Mouse (Mus musculus): Measurements from ENCODE around the gene Cdh22.

Cdh22 gene

DNA sequence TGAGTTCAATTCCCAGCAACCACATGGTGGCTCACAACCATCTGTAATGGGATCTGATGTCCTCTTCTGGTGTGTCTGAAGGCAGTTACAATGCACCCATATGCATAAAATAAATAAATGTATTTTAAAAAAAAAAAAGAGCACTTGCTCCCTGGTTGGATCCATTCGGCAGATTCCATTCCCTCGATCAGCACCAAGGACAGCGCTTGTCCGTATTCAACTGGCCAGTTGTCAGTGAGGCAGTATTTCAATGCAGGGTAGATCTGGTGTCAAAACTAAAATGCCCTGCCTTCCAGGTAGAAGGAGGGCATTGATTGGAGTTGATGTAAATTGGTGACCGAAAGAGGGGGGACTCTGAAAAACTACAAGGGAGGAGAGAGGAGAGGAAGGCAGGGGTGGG is 74.2 kb downstream of the Cdh22 start:
- DNase-seq (ENCODE audit: extremely low read depth, low read depth, low spot score) = no peak

GRCm38 (mm10) chr2:165159055-165159688 is 75.5 kb downstream of the Cdh22 start:
- no peak for DNase-seq (ENCODE audit: extremely low read depth, low read depth, low spot score)

DNA sequence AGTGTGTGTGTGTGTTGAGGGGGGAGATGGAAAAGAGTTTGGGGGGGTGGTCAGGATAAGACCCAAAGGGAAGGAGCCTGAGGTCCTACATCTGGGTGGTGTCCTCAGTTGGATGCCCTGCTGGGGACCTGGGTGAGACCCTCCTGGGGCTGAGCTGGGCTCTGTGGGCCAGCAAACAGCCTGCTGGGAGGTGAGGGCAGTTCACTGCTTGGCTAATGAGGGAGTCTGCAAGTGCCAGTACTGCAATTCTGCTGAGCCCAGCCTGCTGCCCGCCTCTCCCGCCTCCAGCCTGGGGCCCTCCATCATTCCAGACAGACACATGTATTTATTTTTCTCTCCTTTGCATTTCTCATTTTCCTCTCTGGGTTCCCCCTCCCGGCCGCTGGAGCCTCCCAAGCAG is 76.3 kb downstream of the Cdh22 start:
- DNase-seq (ENCODE audit: extremely low read depth, low read depth, low spot score) = no peak

DNA sequence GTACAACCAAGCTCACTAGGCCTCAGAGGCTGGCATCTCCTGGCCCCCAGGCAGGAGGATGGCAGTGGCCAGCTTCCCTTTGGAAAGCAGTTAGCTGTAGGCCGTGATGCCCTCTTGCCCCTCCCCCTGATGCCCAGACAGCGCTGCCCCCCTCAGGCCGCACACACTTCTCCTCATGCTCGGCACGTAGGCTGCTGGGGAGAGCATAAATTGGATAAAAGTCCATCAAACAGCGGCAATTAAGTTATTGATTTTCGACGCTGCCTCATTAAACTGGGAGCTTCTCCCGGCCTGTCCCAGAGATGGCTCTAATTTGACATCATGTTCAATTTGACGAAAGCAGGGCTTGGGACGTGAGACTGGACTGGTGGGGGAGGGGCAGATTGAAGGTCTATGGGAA is 76.8 kb downstream of the Cdh22 start:
- no peak for DNase-seq (ENCODE audit: extremely low read depth, low read depth, low spot score)

GRCm38 (mm10) chr2:165153006-165153405 is 81.6 kb downstream of the Cdh22 start:
- no peak for DNase-seq (ENCODE audit: extremely low read depth, low read depth, low spot score)

DNA sequence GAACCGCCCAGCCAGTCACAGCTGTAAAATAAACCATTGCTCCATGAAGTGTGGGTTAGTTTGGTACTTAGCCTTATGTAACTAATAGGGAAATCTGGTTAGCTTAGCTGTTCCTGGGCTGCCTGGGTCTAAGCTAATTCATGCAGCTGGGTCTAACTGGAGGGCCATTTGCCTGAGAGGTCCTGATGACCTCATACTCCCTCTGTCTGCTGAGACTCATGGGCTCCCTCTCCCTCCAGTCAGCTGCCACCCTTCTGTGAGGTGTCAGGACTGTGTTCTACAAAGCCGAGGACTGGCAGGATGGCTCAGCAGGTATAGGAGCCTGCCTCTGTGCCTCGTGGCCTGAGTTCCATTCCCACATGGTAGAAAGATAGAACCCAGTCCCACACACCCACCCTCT is 84.9 kb downstream of the Cdh22 start:
- no peak for DNase-seq (ENCODE audit: extremely low read depth, low read depth, low spot score)

DNA sequence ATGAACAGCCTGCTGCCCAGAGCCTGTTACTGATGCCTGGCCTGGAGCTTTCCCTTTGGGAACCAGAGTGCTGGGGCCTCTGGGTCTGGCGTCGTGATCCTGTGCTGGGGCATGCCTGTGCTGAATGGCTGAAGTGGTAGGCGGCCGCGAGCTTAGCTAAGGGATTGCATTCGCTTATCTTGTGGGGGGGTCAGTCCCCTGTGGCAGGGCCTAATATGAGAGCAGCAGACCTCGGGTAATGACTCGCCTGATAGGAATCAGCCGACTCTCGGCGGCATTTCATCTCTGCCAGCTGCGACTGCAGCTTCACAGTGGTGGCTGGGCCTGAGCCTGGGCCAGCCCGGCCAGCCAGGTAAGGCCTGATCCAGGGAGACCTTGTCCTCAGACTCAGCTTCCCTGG is 88.8 kb downstream of the Cdh22 start:
- DNase-seq (ENCODE audit: extremely low read depth, low read depth, low spot score) = no peak

GRCm38 (mm10) chr2:165143487-165143886 is 91.2 kb downstream of the Cdh22 start:
- DNase-seq (ENCODE audit: extremely low read depth, low read depth, low spot score) = no peak

DNA sequence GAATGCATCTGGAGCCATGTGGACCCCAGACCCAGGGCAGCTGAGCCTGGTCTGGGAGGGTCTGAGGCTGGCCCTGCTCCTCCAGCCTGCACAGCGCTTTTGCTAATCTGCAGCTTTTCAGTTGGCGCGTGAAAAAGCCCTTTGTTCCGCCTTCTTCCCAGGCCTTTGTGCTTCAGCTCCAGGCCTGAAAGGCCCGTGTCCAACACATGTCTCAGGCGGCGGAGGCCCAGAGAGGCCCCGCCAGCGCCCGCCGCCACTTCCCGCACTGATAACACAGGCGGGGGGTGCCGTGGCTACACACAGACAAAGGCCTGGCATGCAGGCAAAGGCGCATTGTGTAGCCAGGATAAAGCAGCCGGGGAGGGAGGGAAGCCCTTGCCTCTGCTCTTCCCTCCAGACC is 98.6 kb downstream of the Cdh22 start:
- DNase-seq (ENCODE audit: extremely low read depth, low read depth, low spot score) = no peak

DNA sequence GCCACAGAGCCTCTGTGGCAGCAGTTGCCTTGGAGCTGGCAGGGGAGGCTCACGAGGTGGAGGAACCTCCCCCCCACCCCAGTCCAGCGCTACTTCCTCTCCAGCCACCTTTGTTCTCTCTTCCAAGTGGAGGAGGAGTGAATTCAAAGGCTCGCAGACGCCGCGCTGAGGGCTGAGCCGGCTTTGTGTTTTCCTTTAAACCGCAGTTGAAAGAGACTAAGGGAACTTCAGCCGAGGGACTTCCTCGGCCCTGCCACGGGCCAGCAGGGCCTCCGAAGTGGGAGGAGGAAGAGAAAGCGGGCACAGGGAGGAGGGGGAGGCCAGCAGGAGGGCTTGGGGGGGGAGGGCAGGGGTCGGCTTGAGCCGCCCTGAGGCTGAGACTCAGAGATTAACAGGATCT is 101.1 kb downstream of the Cdh22 start:
- no peak for DNase-seq (ENCODE audit: extremely low read depth, low read depth, low spot score)

- DNase-seq (ENCODE audit: extremely low read depth, low read depth, low spot score) = no peak
Measured at GRCm38 (mm10) chr2:165131428-165131827, 103.2 kb downstream of the Cdh22 start.

- no peak for DNase-seq (ENCODE audit: extremely low read depth, low read depth, low spot score)
Measured at GRCm38 (mm10) chr2:165129189-165129588, 105.5 kb downstream of the Cdh22 start.

DNA sequence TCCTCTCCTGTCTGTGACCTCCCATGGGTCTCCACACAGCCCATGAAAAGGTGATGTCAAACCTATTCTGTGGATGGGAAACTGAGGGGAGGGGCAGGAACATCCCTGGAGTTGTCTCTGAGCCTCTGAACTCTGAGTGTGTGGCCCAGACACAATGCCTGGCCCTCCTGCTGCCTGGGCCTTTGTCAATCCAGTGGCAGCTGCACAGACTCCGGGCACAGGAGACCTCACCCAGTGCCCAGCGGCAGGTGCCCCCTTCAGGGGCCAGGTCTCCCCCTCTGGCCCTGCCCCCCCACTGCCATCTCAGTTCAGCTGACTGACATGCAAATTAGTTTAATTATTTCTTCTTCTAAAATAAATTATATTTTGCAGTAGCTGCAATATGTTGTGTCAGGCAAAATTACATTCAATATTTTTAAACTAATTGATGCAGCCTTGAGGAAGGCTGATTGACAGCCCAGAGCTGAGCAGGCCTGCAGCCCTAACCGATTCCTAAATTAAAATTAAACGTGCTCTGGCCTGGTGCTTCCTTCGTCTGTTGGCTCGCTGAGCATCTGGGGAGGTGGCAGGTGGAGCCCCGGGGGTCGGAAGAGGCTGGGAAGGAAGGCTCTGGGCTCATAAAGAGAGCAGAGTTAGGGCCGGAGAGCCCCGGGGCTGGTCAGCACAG is 107.6 kb downstream of the Cdh22 start:
- no peak for DNase-seq (ENCODE audit: extremely low read depth, low read depth, low spot score)

GRCm38 (mm10) chr2:165121206-165121840 is 113.3 kb downstream of the Cdh22 start:
- DNase-seq (ENCODE audit: extremely low read depth, low read depth, low spot score) = no peak

GRCm38 (mm10) chr2:165120765-165121164 is 113.9 kb downstream of the Cdh22 start:
- no peak for DNase-seq (ENCODE audit: extremely low read depth, low read depth, low spot score)

DNA sequence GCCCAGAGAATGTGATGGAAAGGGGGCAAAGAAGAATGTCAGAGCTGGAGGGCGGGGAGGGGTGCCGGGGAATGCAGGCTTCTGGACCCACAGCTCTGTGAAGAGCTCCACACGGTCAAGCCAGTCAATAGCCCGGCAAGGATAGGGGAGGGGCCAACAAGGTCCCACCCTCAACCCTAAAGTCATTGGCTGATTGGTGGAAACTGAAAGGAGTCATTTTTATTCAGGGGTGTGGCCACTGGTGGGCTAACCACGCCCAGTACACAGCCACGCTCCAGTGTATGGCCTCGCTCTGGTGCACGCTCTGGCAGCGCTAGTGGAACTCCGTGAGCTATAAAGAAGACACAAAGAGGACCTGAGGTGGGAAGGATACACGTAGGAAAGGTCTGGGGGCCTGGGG is 120.9 kb downstream of the Cdh22 start:
- DNase-seq (ENCODE audit: extremely low read depth, low read depth, low spot score) = no peak

DNA sequence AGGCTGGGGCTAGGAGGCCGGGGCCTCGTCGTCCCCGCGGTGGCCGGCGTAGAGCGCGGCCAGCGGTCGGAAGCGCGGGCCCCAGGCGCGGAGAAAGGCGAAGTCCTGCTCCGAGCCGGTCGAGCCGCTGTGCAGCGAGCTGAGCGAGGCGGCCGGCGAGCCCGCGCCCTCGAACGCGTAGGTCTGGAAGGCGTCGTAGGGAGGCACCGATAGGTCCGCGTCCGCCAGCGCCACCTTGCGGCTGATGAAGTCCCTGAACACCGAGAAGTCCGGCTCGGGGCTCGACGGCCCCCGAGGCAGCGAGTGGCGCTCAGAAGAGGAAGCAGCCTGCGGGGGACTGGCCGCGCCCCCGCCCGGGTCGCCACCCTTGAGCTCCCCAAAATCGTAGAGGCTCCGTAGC is 122.5 kb downstream of the Cdh22 start:
- no peak for DNase-seq (ENCODE audit: extremely low read depth, low read depth, low spot score)

- DNase-seq (ENCODE audit: extremely low read depth, low read depth, low spot score) = no peak
Measured at GRCm38 (mm10) chr2:165106585-165106984, 128.1 kb downstream of the Cdh22 start.

DNA sequence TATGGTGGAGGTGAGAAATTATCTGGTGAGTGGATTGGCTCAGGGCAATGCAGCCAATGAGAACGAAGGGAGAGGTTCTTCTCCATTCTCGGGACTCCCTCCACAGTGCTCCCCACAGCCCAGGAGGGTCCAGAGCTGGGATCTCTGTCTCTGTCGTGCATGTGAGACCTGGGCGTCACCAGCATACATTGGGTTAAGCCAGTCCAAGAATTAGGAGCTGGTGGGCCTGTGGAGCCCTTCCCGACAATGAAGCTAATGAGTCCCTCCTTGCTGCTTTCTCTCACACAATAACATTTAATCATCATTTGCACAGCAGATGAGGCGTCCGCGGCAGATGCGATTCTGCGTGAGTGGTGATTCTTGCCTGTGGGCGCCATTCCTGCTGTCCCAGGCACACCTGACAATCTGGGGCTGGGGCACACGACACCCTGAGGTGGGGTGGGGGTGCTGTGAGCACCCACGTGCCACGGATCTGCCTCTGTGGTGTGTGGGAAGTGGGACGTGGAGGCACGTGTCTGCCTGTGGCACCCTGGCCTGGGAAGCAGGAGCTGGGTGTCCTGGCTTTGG is 129.1 kb downstream of the Cdh22 start:
- DNase-seq (ENCODE audit: extremely low read depth, low read depth, low spot score) = no peak

GRCm38 (mm10) chr2:165102920-165103319 is 131.7 kb downstream of the Cdh22 start:
- no peak for DNase-seq (ENCODE audit: extremely low read depth, low read depth, low spot score)

GRCm38 (mm10) chr2:165100749-165101148 is 133.9 kb downstream of the Cdh22 start:
- no peak for DNase-seq (ENCODE audit: extremely low read depth, low read depth, low spot score)

GRCm38 (mm10) chr2:165098861-165099260 is 135.8 kb downstream of the Cdh22 start:
- no peak for DNase-seq (ENCODE audit: extremely low read depth, low read depth, low spot score)
